Mouse (Mus musculus): ENCODE data around the gene Nf1.

GRCm38 (mm10) chr11:79483392-79483791, 143.9 kb downstream of the Nf1 start:
- TF ChIP-seq CTCF (IDR thresholded peaks at IDR 0.05; ENCODE audit: low read depth) = no peak
- no peak for TF ChIP-seq EP300 (IDR thresholded peaks at IDR 0.05; ENCODE audit: low read depth)

Measured in heart, postnatal 0 days (tissue).